Comparison of ENCODE assay signal across 8 mouse cellular contexts in genomic region chr7:62462229-62463006, GRCm38 (mm10). TPM values are rescaled to one million over a fixed set of nuclear protein-coding genes. Genes with fewer than 3 reads are reported as not detected.
DNase-seq lines count a peak whose midpoint lies in the region; ATAC-seq lines count a peak whose summit lies in the region.

No protein-coding gene starts in this region.

- peak overlapping the region; percentile 66 for H3K4me3 ChIP-seq in heart, embryonic 12.5 days

- peak overlapping the region; percentile 76 for H3K4me2 ChIP-seq in heart, embryonic 12.5 days

- peak overlapping the region; percentile 7; the same call in 1 of the 2 replicates for H3K9ac ChIP-seq in heart, embryonic 12.5 days

- peak; percentile 3 for DNase-seq in adrenal gland, postnatal 10 days
- DNase-seq in adrenal gland, adult 18-20 months (ENCODE audit: low spot score in 2 of 2) = no peak
- peak; percentile 22 for DNase-seq in Muller cell, postnatal 12 days (ENCODE audit: inconsistent ontology term)
- DNase-seq in liver = peak; percentile 11
- DNase-seq in retina, postnatal 1 day = peak; percentile 78
- DNase-seq in ovary, postnatal 14 days (ENCODE audit: low spot score) = no peak
- DNase-seq in thymus, postnatal 4 days = no peak

- ATAC-seq in heart, embryonic 12.5 days (ENCODE audit: insufficient number of reproducible peaks, low FRiP score) = no peak

- H3K27ac ChIP-seq in heart, embryonic 12.5 days (ENCODE audit: poor library complexity, severe bottlenecking) = no peak overlapping the region

- peaks cover 16% of the 10 kb centered on the region for H3K9me3 ChIP-seq in heart, embryonic 12.5 days (replicated peaks)

- 0 out of 2 replicates have a peak, but pooled peaks cover 5% of the 10 kb centered on the region for H3K27me3 ChIP-seq in heart, embryonic 12.5 days (replicated peaks)

- WGBS in heart, embryonic 12.5 days = 29% methylated on average over 13 of the region's 13 CpGs

- no peaks in the 10 kb centered on the region for H3K36me3 ChIP-seq in heart, embryonic 12.5 days

- H3K4me1 ChIP-seq in heart, embryonic 12.5 days (replicated peaks) = no peaks in the 10 kb centered on the region

RNA-seq across cellular contexts. Expression of gene Peg12, which starts 1.9 kb away (rescaled TPM):
- 1 to 10 TPM; 3.6 to 4.8 TPM for total RNA-seq in adrenal gland, postnatal 10 days (2021)
- 1 to 10 TPM in 1 of 2 experiments, under 1 TPM in 1; 0.64 to 1.1 TPM for total RNA-seq in adrenal gland, adult 18-20 months (2021)
- polyA plus RNA-seq in heart, embryonic 12.5 days (2016; fragmentation: Nextera tagmentation; extraction: Ambion mirVana) = 11.9 and 13.5 TPM in 2 replicates

RNA-seq across cellular contexts. Expression of gene Mkrn3, which starts 42.5 kb away (rescaled TPM):
- 1 to 10 TPM; 1.3 to 2.4 TPM for total RNA-seq in adrenal gland, postnatal 10 days (2021)
- 1 to 10 TPM; 1.2 to 1.3 TPM for total RNA-seq in adrenal gland, adult 18-20 months (2021)
- 2.7 and 3.4 TPM in 2 replicates for polyA plus RNA-seq in heart, embryonic 12.5 days (2016; fragmentation: Nextera tagmentation; extraction: Ambion mirVana)

Comparison
In these comparisons a context has a peak if more than half of its experiments do, and no peak if none do; other contexts are left out.
1. DNase-seq: peak in adrenal gland, postnatal 10 days (single experiment), Muller cell, postnatal 12 days (single experiment), liver (single experiment) and retina, postnatal 1 day (single experiment); none in adrenal gland, adult 18-20 months (0 of 2), ovary, postnatal 14 days (single experiment) and thymus, postnatal 4 days (single experiment).